Mouse (Mus musculus) erythroid progenitor cell, adult 5-6 weeks (primary cell): ENCODE results near the gene Ccdc74a. TPM values are rescaled to one million over a fixed set of nuclear protein-coding genes. Genes with fewer than 3 reads are reported as not detected.

Experiments used
- total RNA-seq, 2 experiments: library from RNA; stranded (forward) in 1 of 2; stranded (reverse) in 1 of 2; fragments of 150-400 nt in 1 of 2; fragments of 186-747, 209-891 nt in 1 of 2; gene quantifications; 2 replicates each; pipeline versions ENCODE4 v1.2.3 to v1.2.4; 2015 to 2017; ENCODE audit warnings: low replicate concordance in 2 of 2

The Ccdc74a gene
- total RNA-seq, 2 experiments from 2014 or later = 5.0 to 13.5 TPM

Other genes starting within 250 kb of the Ccdc74a start
- gene Snap29, start 240.5 kb upstream of the Ccdc74a start, total RNA-seq (2015; ENCODE audit: low replicate concordance) = 22.6 and 25.9 TPM in 2 replicates
- 19.0 and 20.7 TPM in 2 replicates for gene Snap29, start 240.5 kb upstream of the Ccdc74a start, total RNA-seq (2017; ENCODE audit: low replicate concordance)
- 15.9 and 72.1 TPM in 2 replicates for gene Pi4ka, start 240.2 kb upstream of the Ccdc74a start, total RNA-seq (2015; ENCODE audit: low replicate concordance)
- gene Pi4ka, start 240.2 kb upstream of the Ccdc74a start, total RNA-seq (2017; ENCODE audit: low replicate concordance) = 17.1 and 35.3 TPM in 2 replicates
- 21.3 and 25.2 TPM in 2 replicates for gene Crkl, start 194.5 kb upstream of the Ccdc74a start, total RNA-seq (2015; ENCODE audit: low replicate concordance)
- gene Crkl, start 194.5 kb upstream of the Ccdc74a start, total RNA-seq (2017; ENCODE audit: low replicate concordance) = 20.0 and 24.4 TPM in 2 replicates
- gene Aifm3, start 156.9 kb upstream of the Ccdc74a start, total RNA-seq (2015; ENCODE audit: low replicate concordance) = not detected in 2 replicates
- not detected in 2 replicates for gene Aifm3, start 156.9 kb upstream of the Ccdc74a start, total RNA-seq (2017; ENCODE audit: low replicate concordance)
- 15.5 and 43.6 TPM in 2 replicates for gene Lztr1, start 137.8 kb upstream of the Ccdc74a start, total RNA-seq (2015; ENCODE audit: low replicate concordance)
- gene Lztr1, start 137.8 kb upstream of the Ccdc74a start, total RNA-seq (2017; ENCODE audit: low replicate concordance) = 33.1 and 54.4 TPM in 2 replicates
- 9.6 and 24.1 TPM in 2 replicates for gene Thap7, start 115.3 kb upstream of the Ccdc74a start, total RNA-seq (2015; ENCODE audit: low replicate concordance)
- 10.8 and 16.3 TPM in 2 replicates for gene Thap7, start 115.3 kb upstream of the Ccdc74a start, total RNA-seq (2017; ENCODE audit: low replicate concordance)
- gene Lrrc74b, start 85.2 kb upstream of the Ccdc74a start, total RNA-seq (2015; ENCODE audit: low replicate concordance) = not detected in 2 replicates
- gene Lrrc74b, start 85.2 kb upstream of the Ccdc74a start, total RNA-seq (2017; ENCODE audit: low replicate concordance) = not detected in 2 replicates
- not detected in 2 replicates for gene P2rx6, start 84.6 kb upstream of the Ccdc74a start, total RNA-seq (2015; ENCODE audit: low replicate concordance)
- gene P2rx6, start 84.6 kb upstream of the Ccdc74a start, total RNA-seq (2017; ENCODE audit: low replicate concordance) = not detected in 2 replicates
- gene Slc7a4, start 63.3 kb upstream of the Ccdc74a start, total RNA-seq (2015; ENCODE audit: low replicate concordance) = 2.2 TPM in 1 of 2 replicates, not detected in the other
- gene Slc7a4, start 63.3 kb upstream of the Ccdc74a start, total RNA-seq (2017; ENCODE audit: low replicate concordance) = not detected in 2 replicates
- gene Smpd4, start 27.1 kb upstream of the Ccdc74a start, total RNA-seq (2015; ENCODE audit: low replicate concordance) = 59.1 and 97.3 TPM in 2 replicates
- 32.6 and 43.5 TPM in 2 replicates for gene Smpd4, start 27.1 kb upstream of the Ccdc74a start, total RNA-seq (2017; ENCODE audit: low replicate concordance)
- gene Med15, start 86.4 kb downstream of the Ccdc74a start, total RNA-seq (2015; ENCODE audit: low replicate concordance) = 55.1 and 70.8 TPM in 2 replicates
- gene Med15, start 86.4 kb downstream of the Ccdc74a start, total RNA-seq (2017; ENCODE audit: low replicate concordance) = 57.3 and 60.2 TPM in 2 replicates
- 4.2 and 5.4 TPM in 2 replicates for gene Klhl22, start 113.1 kb downstream of the Ccdc74a start, total RNA-seq (2015; ENCODE audit: low replicate concordance)
- 3.7 and 3.9 TPM in 2 replicates for gene Klhl22, start 113.1 kb downstream of the Ccdc74a start, total RNA-seq (2017; ENCODE audit: low replicate concordance)
- 0.42 TPM in 1 of 2 replicates, not detected in the other for gene Scarf2, start 150.8 kb downstream of the Ccdc74a start, total RNA-seq (2015; ENCODE audit: low replicate concordance)
- not detected in 2 replicates for gene Scarf2, start 150.8 kb downstream of the Ccdc74a start, total RNA-seq (2017; ENCODE audit: low replicate concordance)
- not detected in 2 replicates for gene B830017H08Rik, start 186.7 kb downstream of the Ccdc74a start, total RNA-seq (2015; ENCODE audit: low replicate concordance)
- gene B830017H08Rik, start 186.7 kb downstream of the Ccdc74a start, total RNA-seq (2017; ENCODE audit: low replicate concordance) = not detected in 2 replicates
- 7.1 and 9.7 TPM in 2 replicates for gene Car15, start 191.9 kb downstream of the Ccdc74a start, total RNA-seq (2015; ENCODE audit: low replicate concordance)
- 4.6 and 9.5 TPM in 2 replicates for gene Car15, start 191.9 kb downstream of the Ccdc74a start, total RNA-seq (2017; ENCODE audit: low replicate concordance)
- gene Gm20518, start 245.2 kb downstream of the Ccdc74a start, total RNA-seq (2015; ENCODE audit: low replicate concordance) = 1.8 and 2.1 TPM in 2 replicates
- gene Gm20518, start 245.2 kb downstream of the Ccdc74a start, total RNA-seq (2017; ENCODE audit: low replicate concordance) = 1.0 TPM in 1 of 2 replicates, not detected in the other
- not detected in 2 replicates for gene Tssk1, start 247.8 kb downstream of the Ccdc74a start, total RNA-seq (2015; ENCODE audit: low replicate concordance)
- gene Tssk1, start 247.8 kb downstream of the Ccdc74a start, total RNA-seq (2017; ENCODE audit: low replicate concordance) = not detected in 2 replicates